Mouse (Mus musculus): ENCODE results near the gene Ffar2. TPM values are rescaled to one million over a fixed set of nuclear protein-coding genes. Genes with fewer than 3 reads are reported as not detected.

Gene Ffar2
- polyA plus RNA-seq (2015; fragmentation: Illumina TruSeq; extraction: RNeasy Lipid Tissue Mini Kit (QIAGEN cat#74804); ENCODE audit: insufficient read depth, low read depth, low replicate concordance), result 1.1 TPM

DNA sequence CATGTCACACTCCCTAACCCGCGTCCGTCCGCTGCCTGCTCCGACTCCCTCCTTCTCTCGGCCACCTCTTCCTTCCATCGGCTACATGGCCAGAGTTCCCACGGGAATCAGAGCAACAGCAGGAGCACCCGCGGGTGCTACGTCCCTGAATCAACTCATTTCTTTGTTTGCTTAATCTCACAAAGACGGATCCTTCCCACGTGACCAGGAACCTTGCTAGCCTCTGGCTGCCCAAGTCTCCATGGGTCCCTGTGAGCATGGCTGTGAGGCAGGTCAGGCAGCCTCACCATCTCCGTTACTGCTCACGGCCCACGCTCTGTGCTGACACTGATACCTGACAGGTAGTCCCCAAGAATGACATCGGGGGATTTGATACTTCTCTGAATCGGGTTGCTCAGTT lies at the start of gene Ffar2:
Gene Ffar2 (minus strand): TSS at position 101 of the 400 bp plus-strand sequence.

DNA sequence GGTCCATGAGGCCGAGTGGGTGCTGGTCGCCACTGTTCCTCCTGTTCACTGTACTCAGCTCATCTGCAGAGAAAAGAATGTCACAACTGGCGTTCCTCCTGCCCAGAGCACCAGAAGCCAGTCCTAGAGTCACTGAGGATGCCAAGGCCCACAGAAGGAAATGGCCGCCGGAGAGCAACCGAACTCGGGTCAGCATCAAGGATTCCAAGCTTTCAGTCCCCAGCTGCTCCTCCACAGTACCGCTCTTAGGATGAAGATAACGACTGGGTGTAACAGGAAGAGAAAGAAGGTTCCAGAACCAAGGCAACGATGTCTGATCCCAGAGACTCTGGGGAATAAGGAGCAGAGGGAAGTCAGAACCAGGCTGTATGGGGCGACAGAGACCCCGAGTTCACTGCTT lies 37.9 kb upstream of the Ffar2 start, which contains the start of gene Ffar1:
Gene Ffar1 (minus strand): TSS at position 101 of the 400 bp plus-strand sequence.

DNA sequence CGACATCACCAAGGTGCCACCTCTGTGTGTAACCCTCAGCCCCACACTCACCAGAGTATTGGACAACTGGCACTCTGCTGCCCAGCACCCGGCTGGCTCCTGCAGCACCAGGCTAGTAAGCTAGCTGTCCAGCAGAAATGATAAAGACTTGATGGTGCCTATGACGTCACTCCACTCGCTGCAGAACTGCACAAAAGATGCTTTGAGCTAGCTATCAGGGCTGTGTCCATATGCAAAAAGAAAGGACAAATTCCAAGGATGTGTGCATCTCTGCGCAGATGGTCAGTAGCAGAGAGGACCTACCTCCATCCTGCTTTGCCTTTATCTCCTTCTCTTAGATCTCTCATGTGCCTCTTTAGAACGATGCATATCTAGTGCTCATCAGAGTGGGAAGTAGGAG lies 32.5 kb upstream of the Ffar2 start, which contains the start of gene Ffar3:
Gene Ffar3 (minus strand): TSS at position 101 of the 400 bp plus-strand sequence.

DNA sequence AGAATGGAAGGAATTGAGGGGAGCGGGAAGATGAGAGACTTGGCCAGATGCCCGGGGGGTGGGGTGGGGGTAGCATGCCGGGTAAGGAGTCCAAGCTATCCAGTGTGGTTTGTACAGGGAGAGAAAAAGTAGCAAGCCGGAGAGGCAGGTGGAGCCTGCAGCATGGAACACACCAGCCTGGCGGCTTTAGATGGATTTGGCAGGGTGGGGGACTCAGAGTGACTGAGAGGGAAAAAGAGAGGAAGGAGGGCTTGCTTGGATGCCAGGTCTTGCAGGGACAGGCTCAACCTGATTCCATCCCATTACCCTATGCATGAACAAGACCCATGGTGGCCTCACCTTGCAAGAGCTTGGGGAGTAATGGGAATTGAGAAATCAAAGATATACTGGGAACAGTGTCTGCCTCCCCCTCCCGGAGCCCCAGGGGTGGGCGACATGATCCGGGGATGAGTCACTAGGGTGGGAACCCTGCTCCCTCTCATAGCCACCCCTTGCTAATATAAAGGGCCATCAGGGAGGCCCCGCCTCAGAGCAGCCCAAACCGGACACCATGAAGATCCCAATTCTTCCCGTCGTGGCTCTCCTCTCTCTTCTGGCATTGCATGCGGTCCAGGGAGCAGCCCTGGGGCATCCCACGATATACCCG lies 36.1 kb downstream of the Ffar2 start, which contains the start of gene Krtdap:
Gene Krtdap (plus strand): TSS at position 520 of the 646 bp plus-strand sequence.

Other genes starting within 250 kb of the Ffar2 start
- 13.3 TPM for gene Kmt2b, start 235.0 kb downstream of the Ffar2 start, polyA plus RNA-seq (2015; fragmentation: Illumina TruSeq; extraction: RNeasy Lipid Tissue Mini Kit (QIAGEN cat#74804); ENCODE audit: insufficient read depth, low read depth, low replicate concordance)
- gene Zbtb32, start 224.9 kb downstream of the Ffar2 start, polyA plus RNA-seq (2015; fragmentation: Illumina TruSeq; extraction: RNeasy Lipid Tissue Mini Kit (QIAGEN cat#74804); ENCODE audit: insufficient read depth, low read depth, low replicate concordance), result not detected
- not detected for gene Upk1a, start 210.9 kb downstream of the Ffar2 start, polyA plus RNA-seq (2015; fragmentation: Illumina TruSeq; extraction: RNeasy Lipid Tissue Mini Kit (QIAGEN cat#74804); ENCODE audit: insufficient read depth, low read depth, low replicate concordance)
- 125 TPM for gene Cox6b1, start 197.6 kb downstream of the Ffar2 start, polyA plus RNA-seq (2015; fragmentation: Illumina TruSeq; extraction: RNeasy Lipid Tissue Mini Kit (QIAGEN cat#74804); ENCODE audit: insufficient read depth, low read depth, low replicate concordance)
- not detected for gene Etv2, start 187.9 kb downstream of the Ffar2 start, polyA plus RNA-seq (2015; fragmentation: Illumina TruSeq; extraction: RNeasy Lipid Tissue Mini Kit (QIAGEN cat#74804); ENCODE audit: insufficient read depth, low read depth, low replicate concordance)
- gene Rbm42, start 173.5 kb downstream of the Ffar2 start, polyA plus RNA-seq (2015; fragmentation: Illumina TruSeq; extraction: RNeasy Lipid Tissue Mini Kit (QIAGEN cat#74804); ENCODE audit: insufficient read depth, low read depth, low replicate concordance), result 13.4 TPM
- gene Haus5, start 158.8 kb downstream of the Ffar2 start, polyA plus RNA-seq (2015; fragmentation: Illumina TruSeq; extraction: RNeasy Lipid Tissue Mini Kit (QIAGEN cat#74804); ENCODE audit: insufficient read depth, low read depth, low replicate concordance), result 5.9 TPM
- not detected for gene Pmis2, start 152.2 kb downstream of the Ffar2 start, polyA plus RNA-seq (2015; fragmentation: Illumina TruSeq; extraction: RNeasy Lipid Tissue Mini Kit (QIAGEN cat#74804); ENCODE audit: insufficient read depth, low read depth, low replicate concordance)
- not detected for gene 2200002J24Rik, start 124.8 kb downstream of the Ffar2 start, polyA plus RNA-seq (2015; fragmentation: Illumina TruSeq; extraction: RNeasy Lipid Tissue Mini Kit (QIAGEN cat#74804); ENCODE audit: insufficient read depth, low read depth, low replicate concordance)
- 0.65 TPM for gene Atp4a, start 111.6 kb downstream of the Ffar2 start, polyA plus RNA-seq (2015; fragmentation: Illumina TruSeq; extraction: RNeasy Lipid Tissue Mini Kit (QIAGEN cat#74804); ENCODE audit: insufficient read depth, low read depth, low replicate concordance)
- gene Tmem147, start 94.2 kb downstream of the Ffar2 start, polyA plus RNA-seq (2015; fragmentation: Illumina TruSeq; extraction: RNeasy Lipid Tissue Mini Kit (QIAGEN cat#74804); ENCODE audit: insufficient read depth, low read depth, low replicate concordance), result 89.1 TPM
- not detected for gene Gapdhs, start 80.1 kb downstream of the Ffar2 start, polyA plus RNA-seq (2015; fragmentation: Illumina TruSeq; extraction: RNeasy Lipid Tissue Mini Kit (QIAGEN cat#74804); ENCODE audit: insufficient read depth, low read depth, low replicate concordance)
- gene Sbsn, start 72.3 kb downstream of the Ffar2 start, polyA plus RNA-seq (2015; fragmentation: Illumina TruSeq; extraction: RNeasy Lipid Tissue Mini Kit (QIAGEN cat#74804); ENCODE audit: insufficient read depth, low read depth, low replicate concordance), result 11.2 TPM
- 10.9 TPM for gene Dmkn, start 60.0 kb downstream of the Ffar2 start, polyA plus RNA-seq (2015; fragmentation: Illumina TruSeq; extraction: RNeasy Lipid Tissue Mini Kit (QIAGEN cat#74804); ENCODE audit: insufficient read depth, low read depth, low replicate concordance)
- not detected for gene Krtdap, start 35.9 kb downstream of the Ffar2 start, polyA plus RNA-seq (2015; fragmentation: Illumina TruSeq; extraction: RNeasy Lipid Tissue Mini Kit (QIAGEN cat#74804); ENCODE audit: insufficient read depth, low read depth, low replicate concordance)
- 1.0 TPM for gene Ffar3, start 32.4 kb upstream of the Ffar2 start, polyA plus RNA-seq (2015; fragmentation: Illumina TruSeq; extraction: RNeasy Lipid Tissue Mini Kit (QIAGEN cat#74804); ENCODE audit: insufficient read depth, low read depth, low replicate concordance)
- 2.4 TPM for gene Ffar1, start 37.8 kb upstream of the Ffar2 start, polyA plus RNA-seq (2015; fragmentation: Illumina TruSeq; extraction: RNeasy Lipid Tissue Mini Kit (QIAGEN cat#74804); ENCODE audit: insufficient read depth, low read depth, low replicate concordance)
- 0.94 TPM for gene Cd22, start 56.6 kb upstream of the Ffar2 start, polyA plus RNA-seq (2015; fragmentation: Illumina TruSeq; extraction: RNeasy Lipid Tissue Mini Kit (QIAGEN cat#74804); ENCODE audit: insufficient read depth, low read depth, low replicate concordance)
- gene Mag, start 91.1 kb upstream of the Ffar2 start, polyA plus RNA-seq (2015; fragmentation: Illumina TruSeq; extraction: RNeasy Lipid Tissue Mini Kit (QIAGEN cat#74804); ENCODE audit: insufficient read depth, low read depth, low replicate concordance), result not detected
- gene Hamp2, start 100.9 kb upstream of the Ffar2 start, polyA plus RNA-seq (2015; fragmentation: Illumina TruSeq; extraction: RNeasy Lipid Tissue Mini Kit (QIAGEN cat#74804); ENCODE audit: insufficient read depth, low read depth, low replicate concordance), result 330 TPM
- not detected for gene Hamp, start 120.3 kb upstream of the Ffar2 start, polyA plus RNA-seq (2015; fragmentation: Illumina TruSeq; extraction: RNeasy Lipid Tissue Mini Kit (QIAGEN cat#74804); ENCODE audit: insufficient read depth, low read depth, low replicate concordance)
- 32.1 TPM for gene Usf2, start 133.0 kb upstream of the Ffar2 start, polyA plus RNA-seq (2015; fragmentation: Illumina TruSeq; extraction: RNeasy Lipid Tissue Mini Kit (QIAGEN cat#74804); ENCODE audit: insufficient read depth, low read depth, low replicate concordance)
- gene Lsr, start 149.7 kb upstream of the Ffar2 start, polyA plus RNA-seq (2015; fragmentation: Illumina TruSeq; extraction: RNeasy Lipid Tissue Mini Kit (QIAGEN cat#74804); ENCODE audit: insufficient read depth, low read depth, low replicate concordance), result 15.2 TPM
- gene Fam187b, start 150.0 kb upstream of the Ffar2 start, polyA plus RNA-seq (2015; fragmentation: Illumina TruSeq; extraction: RNeasy Lipid Tissue Mini Kit (QIAGEN cat#74804); ENCODE audit: insufficient read depth, low read depth, low replicate concordance), result 3.6 TPM
- 33.2 TPM for gene Fxyd5, start 218.7 kb upstream of the Ffar2 start, polyA plus RNA-seq (2015; fragmentation: Illumina TruSeq; extraction: RNeasy Lipid Tissue Mini Kit (QIAGEN cat#74804); ENCODE audit: insufficient read depth, low read depth, low replicate concordance)
- 1.9 TPM for gene Fxyd7, start 227.7 kb upstream of the Ffar2 start, polyA plus RNA-seq (2015; fragmentation: Illumina TruSeq; extraction: RNeasy Lipid Tissue Mini Kit (QIAGEN cat#74804); ENCODE audit: insufficient read depth, low read depth, low replicate concordance)
- gene Fxyd1, start 233.4 kb upstream of the Ffar2 start, polyA plus RNA-seq (2015; fragmentation: Illumina TruSeq; extraction: RNeasy Lipid Tissue Mini Kit (QIAGEN cat#74804); ENCODE audit: insufficient read depth, low read depth, low replicate concordance), result 128 TPM
- 2.7 TPM for gene Lgi4, start 235.6 kb upstream of the Ffar2 start, polyA plus RNA-seq (2015; fragmentation: Illumina TruSeq; extraction: RNeasy Lipid Tissue Mini Kit (QIAGEN cat#74804); ENCODE audit: insufficient read depth, low read depth, low replicate concordance)